Mouse (Mus musculus) midbrain, embryonic 15.5 days (tissue): ENCODE measurements at regions not wholly inside any gene's neighbourhood (a gene's known extent, or its start where the extent isn't known, plus 50 kb on each side); places are given as distances from the start of the nearest gene placed in this dataset.

Experiments
- ATAC-seq: fragments of 200-750 bp; cut with Nextera tagmentation; replicated peaks from 2 replicates; pipeline ENCODE4 v1.8.0; 2017; ENCODE audit warnings: moderate TSS enrichment
- H3K27ac ChIP-seq: fragments of 300-500 bp; sonication (generic); 2 replicates; pipeline ENCODE4 v1.5.1; 2015; ENCODE audit warnings: mild to moderate bottlenecking, inconsistent platforms
- H3K27me3 ChIP-seq: fragments of 300-500 bp; sonication (generic); replicated peaks from 2 replicates; pipeline ENCODE4 v1.6.1; 2015; ENCODE audit warnings: inconsistent platforms
- H3K36me3 ChIP-seq: fragments of 300-500 bp; sonication (generic); replicated peaks from 2 replicates; pipeline ENCODE4 v1.6.1; 2015; ENCODE audit warnings: inconsistent platforms
- H3K4me1 ChIP-seq: fragments of 300-500 bp; sonication (generic); 2 replicates; pipeline ENCODE4 v1.6.1; 2015; ENCODE audit warnings: inconsistent platforms
- H3K4me2 ChIP-seq: fragments of 300-500 bp; sonication (generic); 2 replicates; pipeline ENCODE4 v1.6.1; 2015; ENCODE audit warnings: inconsistent platforms, mild to moderate bottlenecking, moderate library complexity
- H3K4me3 ChIP-seq: fragments of 300-500 bp; sonication (generic); 2 replicates; pipeline ENCODE4 v1.5.1; 2015; ENCODE audit warnings: mild to moderate bottlenecking, inconsistent platforms
- H3K9ac ChIP-seq: fragments of 300-500 bp; sonication (generic); 2 replicates; pipeline ENCODE4 v1.6.1; 2015; ENCODE audit warnings: mild to moderate bottlenecking, inconsistent platforms
- H3K9me3 ChIP-seq: fragments of 300-500 bp; sonication (generic); 2 replicates; pipeline ENCODE4 v1.6.1; 2016; ENCODE audit warnings: inconsistent platforms
- WGBS: fragments of 180-500 bp; shearing (Covaris S2); methylation state at CpG from one replicate; pipeline ENCODE4 v1.1.7; 2015; ENCODE audit warnings: mixed read lengths; 5-methylcytosine and 5-hydroxymethylcytosine counted together

DNA sequence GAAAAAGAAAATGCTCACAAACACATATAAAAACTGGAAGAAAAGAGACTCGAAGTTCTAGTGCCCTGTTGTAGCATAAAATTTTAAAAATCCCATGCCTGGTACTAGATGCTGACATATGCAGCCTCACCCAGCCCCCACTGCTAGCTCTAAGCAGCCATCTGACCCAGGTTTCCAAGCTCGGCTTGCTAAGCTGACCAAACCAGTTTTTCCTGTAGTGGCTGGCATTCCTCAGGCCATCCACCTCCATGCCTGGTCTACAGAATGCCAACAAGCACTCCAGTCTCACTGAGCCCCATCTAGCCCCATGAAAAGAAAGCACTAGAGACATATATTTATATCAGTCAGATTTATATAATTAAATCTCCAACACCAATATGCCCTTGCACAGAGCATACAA lies 196.1 kb upstream of the Gpr149 start:
- no peak for ATAC-seq
- Histone ChIP-seq H3K4me1 (no peaks in the 10 kb centered on the region), H3K27ac (no peak overlapping the region), H3K4me2 (no peak overlapping the region), H3K9ac (no peak overlapping the region), H3K4me3 (no peak overlapping the region), H3K36me3 (no peaks in the 10 kb centered on the region), H3K27me3 (no peaks in the 10 kb centered on the region), H3K9me3 (no peaks in the 10 kb centered on the region)
- 62% methylated on average over 2 of the region's 2 CpGs for WGBS

DNA sequence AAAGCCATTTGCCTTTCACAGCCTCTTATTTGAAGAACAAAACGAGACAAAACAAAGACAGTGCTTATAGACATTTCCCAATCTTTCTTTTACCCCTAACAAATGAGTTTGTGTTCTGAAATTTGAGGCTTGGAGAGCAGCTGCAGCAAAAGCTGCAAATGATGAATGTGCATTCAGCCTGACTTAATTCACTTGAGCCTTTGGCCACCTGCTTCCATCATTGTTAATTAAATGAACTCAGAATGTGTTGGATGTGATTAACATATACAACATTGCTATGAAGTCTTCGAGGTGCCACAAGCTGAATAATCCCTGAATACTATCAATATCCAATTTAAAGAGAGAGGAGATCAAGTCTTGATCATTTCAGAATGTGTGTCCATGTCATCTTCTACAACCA lies 181.3 kb upstream of the Gpr149 start:
- no peak for ATAC-seq
- no peak overlapping the region for H3K27ac ChIP-seq

More for the DNA sequence above, 181.3 kb upstream of the Gpr149 start:
- WGBS, result 7% methylated on average over 2 of the region's 2 CpGs
- H3K4me1 ChIP-seq, result no peaks in the 10 kb centered on the region
- no peak overlapping the region for H3K4me2 ChIP-seq
- no peak overlapping the region for H3K9ac ChIP-seq
- H3K4me3 ChIP-seq, result no peak overlapping the region
- H3K27me3 ChIP-seq, result no peaks in the 10 kb centered on the region
- H3K9me3 ChIP-seq, result no peaks in the 10 kb centered on the region
- H3K36me3 ChIP-seq, result no peaks in the 10 kb centered on the region
